Mouse (Mus musculus): ENCODE measurements around the gene Psmb6.

- TF ChIP-seq CTCF (IDR thresholded peaks at IDR 0.05; ENCODE audit: control insufficient read depth, insufficient read depth, insufficient replicate concordance, low read depth, low read length) (peak; percentile 36; the same call in 1 of the 2 replicates), POLR2A (IDR thresholded peaks at IDR 0.05; ENCODE audit: control insufficient read depth, low read depth, low read length) (no peak)
Measured at GRCm38 (mm10) chr11:70509753-70510564, 15.2 kb upstream of the Psmb6 start.

All from testis, adult 2 months (tissue).